Mouse (Mus musculus): ENCODE data around the gene Pnpla5.

The Pnpla5 gene

GRCm38 (mm10) chr15:84065701-84066100, 57.3 kb downstream of the Pnpla5 start:
- no peak for DNase-seq

- no peak for DNase-seq
These were observed 57.8 kb downstream of the Pnpla5 start, which contains the start of gene Efcab6 for GRCm38 (mm10) chr15:84065140-84065539. TSS of gene Efcab6 (minus strand) at chr15:84065379.
